Comparison of ENCODE assay signal across 8 mouse cellular contexts in genomic region chr5:114689700-114690366, GRCm38 (mm10). TPM values are rescaled to one million over a fixed set of nuclear protein-coding genes. Genes with fewer than 3 reads are reported as not detected.
A peak's percentile ranks its signal among the peaks of the same experiment; 100 is the strongest.
DNase-seq lines count a peak whose midpoint lies in the region; ATAC-seq and TF ChIP-seq lines count a peak whose summit lies in the region.

No protein-coding gene starts in this region.

- no peak for TF ChIP-seq CTCF in G1E (IDR thresholded peaks at IDR 0.05; ENCODE audit: low read depth, low read length)
- no peak for TF ChIP-seq CTCF in lung, postnatal 0 days (IDR thresholded peaks at IDR 0.05)
- TF ChIP-seq CTCF in small intestine, adult 2 months (IDR thresholded peaks at IDR 0.05; ENCODE audit: extremely low read depth, insufficient read length, insufficient replicate concordance, low read depth, low read length): no peak

- no peak for ATAC-seq in G1E (ENCODE audit: extremely low read depth, insufficient number of reproducible peaks, low FRiP score, poor library complexity, severe bottlenecking)
- ATAC-seq in forebrain, embryonic 13.5 days: no peak
- ATAC-seq in lung, postnatal 0 days: peak; percentile 38

- peak overlapping the region; percentile 87 for H3K4me3 ChIP-seq in G1E (ENCODE audit: low read depth, low read length)
- H3K4me3 ChIP-seq in forebrain, embryonic 13.5 days: peak overlapping the region; percentile 73
- H3K4me3 ChIP-seq in lung, postnatal 0 days (ENCODE audit: low read depth, low read length): peak overlapping the region; percentile 56
- H3K4me3 ChIP-seq in small intestine, adult 2 months (ENCODE audit: low read depth, low read length): peak overlapping the region; percentile 91

- H3K9me3 ChIP-seq in G1E (replicated peaks): no peaks in the 10 kb centered on the region
- H3K9me3 ChIP-seq in forebrain, embryonic 13.5 days (replicated peaks): no peaks in the 10 kb centered on the region
- no peaks in the 10 kb centered on the region for H3K9me3 ChIP-seq in lung, postnatal 0 days (ENCODE audit: low read length)

- H3K36me3 ChIP-seq in G1E (replicated peaks): peaks cover 25% of the 10 kb centered on the region
- no peaks in the 10 kb centered on the region; the same call in 1 of the 2 replicates for H3K36me3 ChIP-seq in forebrain, embryonic 13.5 days (ENCODE audit: poor library complexity, severe bottlenecking)
- no peaks in the 10 kb centered on the region for H3K36me3 ChIP-seq in lung, postnatal 0 days (ENCODE audit: insufficient read depth, low read length)
- no peaks in the 10 kb centered on the region for H3K36me3 ChIP-seq in small intestine, adult 2 months (ENCODE audit: control insufficient read depth, insufficient read depth, low read length)

- TF ChIP-seq EP300 in lung, postnatal 0 days (IDR thresholded peaks at IDR 0.05): no peak

- peak overlapping the region; percentile 89 for H3K9ac ChIP-seq in forebrain, embryonic 13.5 days
- H3K9ac ChIP-seq in lung, postnatal 0 days (replicated peaks; ENCODE audit: low read depth): peak overlapping the region; percentile 62; the same call in 1 of the 2 replicates

- no peak overlapping the region for H3K27ac ChIP-seq in forebrain, embryonic 13.5 days
- H3K27ac ChIP-seq in lung, postnatal 0 days (ENCODE audit: low read length): peak overlapping the region; percentile 77
- H3K27ac ChIP-seq in small intestine, adult 2 months (ENCODE audit: insufficient read depth, low read depth, low read length): peak overlapping the region; percentile 75

- H3K4me1 ChIP-seq in G1E (ENCODE audit: insufficient read depth, low read depth, low read length): peaks cover 47% of the 10 kb centered on the region
- H3K4me1 ChIP-seq in forebrain, embryonic 13.5 days: peaks cover 19% of the 10 kb centered on the region
- H3K4me1 ChIP-seq in lung, postnatal 0 days (ENCODE audit: insufficient read depth, low read depth, low read length): peaks cover 6% of the 10 kb centered on the region; the same call in 1 of the 2 replicates
- H3K4me1 ChIP-seq in small intestine, adult 2 months (ENCODE audit: control insufficient read depth, insufficient read depth, insufficient read length, low read length): peaks cover 27% of the 10 kb centered on the region

- H3K27me3 ChIP-seq in G1E (ENCODE audit: insufficient read depth, low read length): peaks cover 23% of the 10 kb centered on the region
- 0 out of 2 replicates have a peak, but pooled peaks cover 6% of the 10 kb centered on the region for H3K27me3 ChIP-seq in forebrain, embryonic 13.5 days
- H3K27me3 ChIP-seq in lung, postnatal 0 days (replicated peaks; ENCODE audit: insufficient read depth, low read length): 0 out of 2 replicates have a peak, but pooled peaks cover 2% of the 10 kb centered on the region
- H3K27me3 ChIP-seq in small intestine, adult 2 months (ENCODE audit: control insufficient read depth, insufficient read depth, low read length): no peaks in the 10 kb centered on the region

- peak; percentile 19 for TF ChIP-seq POLR2A in small intestine, adult 2 months (IDR thresholded peaks at IDR 0.05; ENCODE audit: low read depth, low read length)

- DNase-seq in 3T3-L1 (ENCODE audit: low read depth, low spot score) (peak; percentile 43), G1E (ENCODE audit: low spot score) (peak; percentile 64)
- DNase-seq in kidney, adult 9 months: peak; percentile 86
- peak; percentile 78 for DNase-seq in lung, postnatal 0 days (ENCODE audit: low spot score)
- no peak for DNase-seq in ovary, adult 18-20 months (ENCODE audit: low spot score)
- DNase-seq in cerebellum, postnatal 4 days (ENCODE audit: low spot score in 2 of 2): no peak

- H3K4me2 ChIP-seq in forebrain, embryonic 13.5 days: peak overlapping the region; percentile 96
- peak overlapping the region; percentile 81 for H3K4me2 ChIP-seq in lung, postnatal 0 days (replicated peaks; ENCODE audit: low read depth, low read length)

- 17% methylated on average over 16 of the region's 16 CpGs for WGBS in forebrain, embryonic 13.5 days
- WGBS in lung, postnatal 0 days: 16% methylated on average over 16 of the region's 16 CpGs
- WGBS in small intestine, adult 2 months: 11% methylated on average over 16 of the region's 16 CpGs

RNA-seq across cellular contexts. Expression of gene Gltp, which starts 1.0 kb away (rescaled TPM):
- total RNA-seq in G1E (2014; fragmentation: Nextera tagmentation): 84.4 and 85.0 TPM in 2 replicates
- 34.6 and 34.7 TPM in 2 replicates for total RNA-seq in G1E (2017)
- polyA plus RNA-seq in G1E (2012): 40.1 and 48.0 TPM in 2 replicates
- 51.7 and 57.1 TPM in 2 replicates for polyA plus RNA-seq in forebrain, embryonic 13.5 days (2015; fragmentation: Nextera tagmentation; extraction: Ambion mirVana)
- 88.2 and 89.4 TPM in 2 replicates for polyA plus RNA-seq in lung, postnatal 0 days (2015; fragmentation: Nextera tagmentation; extraction: Ambion mirVana)
- polyA plus RNA-seq in small intestine, adult 2 months (2012; rRNA removed): 119 and 327 TPM in 2 replicates

RNA-seq across cellular contexts. Expression of gene Tchp, which starts 17.7 kb away (rescaled TPM):
- total RNA-seq in G1E (2014; fragmentation: Nextera tagmentation): 5.3 and 11.4 TPM in 2 replicates
- total RNA-seq in G1E (2017): 11.6 and 11.9 TPM in 2 replicates
- polyA plus RNA-seq in G1E (2012): 20.1 and 23.0 TPM in 2 replicates
- 22.6 and 23.8 TPM in 2 replicates for polyA plus RNA-seq in forebrain, embryonic 13.5 days (2015; fragmentation: Nextera tagmentation; extraction: Ambion mirVana)
- 9.4 and 10.0 TPM in 2 replicates for polyA plus RNA-seq in lung, postnatal 0 days (2015; fragmentation: Nextera tagmentation; extraction: Ambion mirVana)
- 2.8 and 4.4 TPM in 2 replicates for polyA plus RNA-seq in small intestine, adult 2 months (2012; rRNA removed)

RNA-seq across cellular contexts. Expression of gene Trpv4, which starts 31.6 kb away (rescaled TPM):
- not detected in 2 replicates for total RNA-seq in G1E (2014; fragmentation: Nextera tagmentation)
- not detected in 2 replicates for total RNA-seq in G1E (2017)
- polyA plus RNA-seq in G1E (2012): 0.10 and 0.11 TPM in 2 replicates
- 0.39 and 0.47 TPM in 2 replicates for polyA plus RNA-seq in forebrain, embryonic 13.5 days (2015; fragmentation: Nextera tagmentation; extraction: Ambion mirVana)
- polyA plus RNA-seq in lung, postnatal 0 days (2015; fragmentation: Nextera tagmentation; extraction: Ambion mirVana): 2.2 and 3.4 TPM in 2 replicates
- polyA plus RNA-seq in small intestine, adult 2 months (2012; rRNA removed): 2.4 and 2.9 TPM in 2 replicates

Comparison
In these comparisons a context has a peak if more than half of its experiments do, and no peak if none do; other contexts are left out.
1. DNase-seq: peak in 3T3-L1 (single experiment), G1E (single experiment), kidney, adult 9 months (single experiment) and lung, postnatal 0 days (single experiment); none in ovary, adult 18-20 months (single experiment) and cerebellum, postnatal 4 days (0 of 2).
2. Peak in every context shown above with its lines, with median percentiles within 50 percentile points of each other: H3K4me3 ChIP-seq.